Mouse (Mus musculus): ENCODE measurements around the gene Unc80.

- TF ChIP-seq CTCF (IDR thresholded peaks at IDR 0.05; ENCODE audit: control insufficient read depth, insufficient read depth, insufficient read length) (no peak), MYOG (IDR thresholded peaks at IDR 0.05; ENCODE audit: control insufficient read depth, extremely low read depth, insufficient read length) (no peak), FOSL1 (IDR thresholded peaks at IDR 0.05; ENCODE audit: insufficient read depth, low read length, poor library complexity, severe bottlenecking) (no peak)
Observed at GRCm38 (mm10) chr1:66608304-66608703, 140.1 kb downstream of the Unc80 start.
